Mouse (Mus musculus) lung, postnatal 0 days (tissue): ENCODE measurements around the gene Pik3cg. TPM values are rescaled to one million over a fixed set of nuclear protein-coding genes. Genes with fewer than 3 reads are reported as not detected.

Experiments
- ATAC-seq: fragments of 200-750 bp; cut with Nextera tagmentation; 2 replicates; pipeline ENCODE4 v1.8.0; 2017; ENCODE audit warnings: moderate library complexity
- DNase-seq: peaks from one replicate; pipeline ENCODE4 v3.0.0-alpha.2; 2016; ENCODE audit warnings: low spot score
- H3K27ac ChIP-seq: fragments of 300-500 bp; sonication (generic); 2 replicates; pipeline ENCODE4 v1.5.1; 2014; ENCODE audit warnings: antibody characterized with exemption, mild to moderate bottlenecking, low read length, mixed read lengths
- H3K27me3 ChIP-seq: fragments of 300-500 bp; sonication (generic); replicated peaks from 2 replicates; pipeline ENCODE4 v1.6.1; 2014; ENCODE audit warnings: low read length, mixed read lengths; ENCODE audit not compliant: insufficient read depth
- H3K36me3 ChIP-seq: fragments of 300-500 bp; sonication (generic); 2 replicates; pipeline ENCODE4 v1.6.1; 2014; ENCODE audit warnings: low read length, mixed read lengths; ENCODE audit not compliant: insufficient read depth
- H3K4me1 ChIP-seq: fragments of 300-500 bp; sonication (generic); 2 replicates; pipeline ENCODE4 v1.6.1; 2014; ENCODE audit warnings: antibody characterized with exemption, low read depth, low read length, mixed read lengths; ENCODE audit not compliant: insufficient read depth
- H3K4me2 ChIP-seq: fragments of 300-500 bp; sonication (generic); replicated peaks from 2 replicates; pipeline ENCODE4 v1.6.1; 2014; ENCODE audit warnings: low read depth, mild to moderate bottlenecking, low read length, moderate library complexity, mixed read lengths
- H3K4me3 ChIP-seq: fragments of 300-500 bp; sonication (generic); 2 replicates; pipeline ENCODE4 v1.5.1; 2014; ENCODE audit warnings: low read depth, low read length
- H3K9ac ChIP-seq: fragments of 300-500 bp; sonication (generic); replicated peaks from 2 replicates; pipeline ENCODE4 v1.6.1; 2014; ENCODE audit warnings: low read depth, mild to moderate bottlenecking
- H3K9me3 ChIP-seq: fragments of 300-500 bp; sonication (generic); 2 replicates; pipeline ENCODE4 v1.6.1; 2016; ENCODE audit warnings: low read length, mixed read lengths
- CTCF ChIP-seq: IDR thresholded peaks from 2 replicates; pipeline ENCODE4 v1.5.1; 2016; ENCODE audit warnings: antibody characterized with exemption, mild to moderate bottlenecking
- EP300 ChIP-seq: IDR thresholded peaks from 2 replicates; pipeline ENCODE4 v1.6.1; 2016; ENCODE audit warnings: antibody characterized with exemption, mild to moderate bottlenecking, control low read depth
- WGBS: fragments of 180-500 bp; shearing (Covaris S2); extraction: QIAGEN DNeasy Blood & Tissue Kit; methylation state at CpG from one replicate; pipeline ENCODE4 v1.1.7; 2014; 5-methylcytosine and 5-hydroxymethylcytosine counted together
- polyA plus RNA-seq: library from polyadenylated mRNA; unstranded; fragments of >200 nt; fragmentation: Nextera tagmentation; extraction: Ambion mirVana; gene quantifications from 2 replicates; pipeline ENCODE4 v1.2.1, GENCODE M21; 2015

Gene Pik3cg
- polyA plus RNA-seq, 1 experiment from 2014 or later, result 2.3 TPM

GRCm38 (mm10) chr12:32124456-32124855 lies 84.0 kb downstream of the Pik3cg start:
- H3K9ac ChIP-seq, result no peak overlapping the region
- H3K4me3 ChIP-seq, result no peak overlapping the region
- DNase-seq (no peak), ATAC-seq (no peak)
- H3K27ac ChIP-seq, result no peak overlapping the region
- H3K4me2 ChIP-seq, result no peak overlapping the region
- H3K36me3 ChIP-seq, result no peaks in the 10 kb centered on the region
- TF ChIP-seq EP300 (no peak), CTCF (no peak)
- H3K4me1 ChIP-seq, result no peaks in the 10 kb centered on the region
- no peaks in the 10 kb centered on the region for H3K27me3 ChIP-seq
- 90% methylated on average over 2 of the region's 2 CpGs for WGBS
- no peaks in the 10 kb centered on the region for H3K9me3 ChIP-seq

- Histone ChIP-seq H3K4me1 (no peaks in the 10 kb centered on the region), H3K36me3 (no peaks in the 10 kb centered on the region), H3K4me3 (no peak overlapping the region), H3K27ac (no peak overlapping the region), H3K4me2 (no peak overlapping the region), H3K9me3 (no peaks in the 10 kb centered on the region), H3K27me3 (no peaks in the 10 kb centered on the region), H3K9ac (no peak overlapping the region)
- 74% methylated on average over 8 of the region's 8 CpGs for WGBS
- ATAC-seq (no peak), DNase-seq (no peak)
- TF ChIP-seq EP300 (no peak), CTCF (no peak)
Observed at GRCm38 (mm10) chr12:32124030-32124429, 84.4 kb downstream of the Pik3cg start.

- 59% methylated on average over 5 of the region's 5 CpGs for WGBS
- ATAC-seq, result peak; percentile 61
- H3K9ac ChIP-seq, result no peak overlapping the region
- TF ChIP-seq CTCF (no peak), EP300 (no peak)
- no peaks in the 10 kb centered on the region for H3K27me3 ChIP-seq
- H3K36me3 ChIP-seq, result no peaks in the 10 kb centered on the region
- DNase-seq, result peak; percentile 51
- H3K27ac ChIP-seq, result no peak overlapping the region
- no peak overlapping the region for H3K4me3 ChIP-seq
- H3K4me1 ChIP-seq, result no peaks in the 10 kb centered on the region
- no peak overlapping the region for H3K4me2 ChIP-seq
- H3K9me3 ChIP-seq, result no peaks in the 10 kb centered on the region
Observed at GRCm38 (mm10) chr12:32123559-32123958, 84.9 kb downstream of the Pik3cg start.

Other genes with a start within 250 kb of the Pik3cg start
- 11.0 and 13.3 TPM in 2 replicates for gene Prkar2b, start 147.4 kb downstream of the Pik3cg start, polyA plus RNA-seq
- 4.8 and 4.9 TPM in 2 replicates for gene Ccdc71l, start 170.0 kb upstream of the Pik3cg start, polyA plus RNA-seq